Mouse (Mus musculus): ENCODE data around the gene Ppp1r11. TPM values are rescaled to one million over a fixed set of nuclear protein-coding genes. Genes with fewer than 3 reads are reported as not detected.
A peak's percentile ranks its signal among the peaks of the same experiment; 100 is the strongest.

Ppp1r11 gene
- polyA plus RNA-seq, 1 experiment from 2014 or later, result 153 TPM

DNA sequence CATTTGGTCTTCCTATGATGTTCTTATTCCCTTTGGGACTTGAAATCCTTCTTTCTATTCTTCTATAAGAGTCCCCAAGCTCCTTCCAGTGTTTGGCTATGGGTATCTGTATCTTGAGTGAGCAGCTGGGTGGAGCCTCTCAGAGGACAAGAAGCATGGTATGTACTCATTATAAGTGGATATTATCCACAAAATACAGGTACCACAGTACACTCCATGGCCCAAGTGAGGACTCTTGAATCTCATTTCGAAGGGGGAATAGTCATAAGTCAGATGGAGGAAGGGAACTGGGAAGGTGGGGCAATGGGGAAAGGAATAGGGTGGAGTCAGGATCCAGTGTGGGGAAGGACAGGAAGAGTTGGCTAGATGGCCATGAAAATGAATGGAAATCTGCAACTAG is 1.5 kb upstream of the Ppp1r11 start:
- no peak overlapping the region for H3K4me3 ChIP-seq
- 70% methylated on average over 1 of the region's 1 CpGs for WGBS
- no peak overlapping the region for H3K27ac ChIP-seq (replicated peaks)
- peaks cover 17% of the 10 kb centered on the region for H3K4me1 ChIP-seq
- H3K9me3 ChIP-seq, result no peaks in the 10 kb centered on the region
- peaks cover 13% of the 10 kb centered on the region for H3K27me3 ChIP-seq (replicated peaks; ENCODE audit: low read depth, poor library complexity, severe bottlenecking)
- DNase-seq (ENCODE audit: low spot score), result no peak
- H3K36me3 ChIP-seq (replicated peaks), result peaks cover 51% of the 10 kb centered on the region

DNA sequence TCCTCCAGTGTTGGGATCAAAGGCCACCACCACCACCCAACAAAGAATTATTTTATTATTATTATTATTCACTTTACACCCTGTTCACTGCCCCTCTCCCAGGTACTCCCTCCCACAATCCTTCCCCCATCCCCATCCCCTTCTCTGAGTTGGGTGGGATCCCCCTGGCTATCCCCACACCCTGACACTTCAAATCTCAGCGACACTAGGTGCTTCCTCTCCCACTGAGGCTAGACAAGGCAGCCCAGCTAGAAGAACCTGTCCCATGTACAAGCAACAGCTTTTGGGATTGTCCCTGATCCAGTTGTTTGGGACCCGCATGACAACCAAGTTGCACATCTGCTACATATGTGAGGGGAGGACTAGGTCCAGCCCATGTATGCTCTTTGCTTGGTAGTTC is 1.1 kb upstream of the Ppp1r11 start:
- peaks cover 51% of the 10 kb centered on the region for H3K36me3 ChIP-seq (replicated peaks)
- peaks cover 17% of the 10 kb centered on the region for H3K4me1 ChIP-seq
- no peak overlapping the region for H3K4me3 ChIP-seq
- no peaks in the 10 kb centered on the region for H3K9me3 ChIP-seq
- 81% methylated on average over 2 of the region's 2 CpGs for WGBS
- no peak for DNase-seq (ENCODE audit: low spot score)
- peaks cover 18% of the 10 kb centered on the region for H3K27me3 ChIP-seq (replicated peaks; ENCODE audit: low read depth, poor library complexity, severe bottlenecking)
- no peak overlapping the region for H3K27ac ChIP-seq (replicated peaks)

DNA sequence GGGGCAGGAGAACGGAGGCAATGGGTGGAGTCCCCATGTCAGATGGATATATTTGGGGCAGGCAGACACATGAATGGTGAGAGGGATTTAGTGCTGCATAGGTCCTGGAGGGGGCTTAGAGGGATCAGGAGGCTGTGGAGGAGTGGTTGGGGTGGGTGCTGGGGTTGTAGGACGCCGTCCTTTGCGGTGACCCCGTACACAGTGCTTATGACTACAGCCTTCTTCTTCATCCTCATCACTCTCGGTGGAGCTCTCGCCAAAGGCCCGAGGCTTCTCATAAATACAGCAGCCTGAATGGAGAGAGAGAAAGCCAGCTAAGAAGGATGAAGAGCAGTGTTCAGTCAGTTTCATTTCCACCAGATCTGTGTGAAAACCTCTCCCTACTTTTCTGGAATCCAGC is 2.3 kb downstream of the Ppp1r11 start:
- peaks cover 26% of the 10 kb centered on the region for H3K36me3 ChIP-seq (replicated peaks)
- DNase-seq (ENCODE audit: low spot score), result no peak
- peaks cover 51% of the 10 kb centered on the region for H3K27me3 ChIP-seq (replicated peaks; ENCODE audit: low read depth, poor library complexity, severe bottlenecking)
- peaks cover 29% of the 10 kb centered on the region for H3K4me1 ChIP-seq
- H3K9me3 ChIP-seq, result no peaks in the 10 kb centered on the region
- H3K27ac ChIP-seq (replicated peaks), result no peak overlapping the region
- H3K4me3 ChIP-seq, result no peak overlapping the region
- 91% methylated on average over 8 of the region's 8 CpGs for WGBS

DNA sequence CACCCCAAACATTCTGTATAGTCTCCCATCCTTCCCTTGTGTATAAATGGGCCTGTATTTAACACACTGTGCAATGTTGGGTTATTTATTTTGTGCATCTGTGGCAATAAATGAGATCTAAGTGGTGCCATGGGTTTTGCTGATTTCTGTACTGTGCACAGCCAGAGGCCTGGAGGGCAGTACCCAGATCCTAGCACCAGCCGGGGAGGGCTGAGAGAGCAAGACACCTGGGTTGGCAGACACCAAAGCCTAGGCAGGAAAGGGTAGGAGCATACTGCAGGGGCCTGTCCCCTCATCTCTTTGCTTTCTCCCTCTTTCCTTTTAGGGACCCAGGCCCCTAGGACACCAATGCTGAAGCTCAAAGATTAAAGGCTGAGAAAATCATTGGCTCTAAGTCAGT is 3.3 kb downstream of the Ppp1r11 start:
- 83% methylated on average over 1 of the region's 1 CpGs for WGBS
- DNase-seq (ENCODE audit: low spot score), result no peak
- H3K36me3 ChIP-seq (replicated peaks), result peaks cover 17% of the 10 kb centered on the region
- peaks cover 61% of the 10 kb centered on the region for H3K27me3 ChIP-seq (replicated peaks; ENCODE audit: low read depth, poor library complexity, severe bottlenecking)
- peaks cover 34% of the 10 kb centered on the region for H3K4me1 ChIP-seq
- H3K27ac ChIP-seq (replicated peaks), result no peak overlapping the region
- no peaks in the 10 kb centered on the region for H3K9me3 ChIP-seq
- no peak overlapping the region for H3K4me3 ChIP-seq

DNA sequence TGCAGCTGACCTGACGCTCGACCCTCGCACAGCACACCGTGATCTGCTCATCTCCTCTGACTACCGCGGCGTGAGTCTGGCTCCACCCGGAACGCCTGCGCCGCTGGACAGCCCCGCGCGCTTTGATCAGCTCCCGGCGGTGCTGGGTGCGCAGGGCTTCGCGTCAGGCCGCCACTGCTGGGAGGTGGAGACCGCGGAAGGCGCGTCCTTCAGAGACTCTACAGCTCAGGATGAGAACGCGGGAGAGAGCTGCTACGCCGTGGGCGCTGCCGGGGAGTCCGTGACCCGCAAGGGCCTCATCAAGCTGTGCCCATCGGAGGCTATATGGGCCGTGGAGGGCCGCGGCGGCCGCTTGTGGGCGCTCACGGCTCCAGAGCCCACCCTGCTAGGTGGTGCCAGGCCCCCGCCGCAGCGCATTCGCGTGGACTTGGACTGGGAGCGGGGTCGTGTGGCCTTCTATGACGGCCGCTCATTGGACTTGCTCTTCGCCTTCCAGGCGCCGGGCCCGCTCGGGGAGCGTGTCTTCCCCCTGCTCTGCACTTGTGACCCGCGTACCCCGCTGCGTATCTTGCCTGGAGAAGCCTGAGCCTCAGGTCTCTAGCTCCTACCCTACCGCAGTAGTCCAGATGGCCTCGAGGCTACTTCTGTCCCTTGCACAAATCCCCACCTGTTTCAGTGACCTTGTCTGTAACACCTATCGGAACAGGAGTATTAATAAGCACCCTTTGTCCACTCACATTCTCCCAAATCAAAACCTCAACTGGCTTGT is 4.3 kb downstream of the Ppp1r11 start:
- WGBS, result under 1% methylated on average over 62 of the region's 62 CpGs
- Histone ChIP-seq H3K27me3 (replicated peaks; ENCODE audit: low read depth, poor library complexity, severe bottlenecking) (peaks cover 72% of the 10 kb centered on the region), H3K4me1 (peaks cover 41% of the 10 kb centered on the region), H3K27ac (replicated peaks) (peak overlapping the region; percentile 78), H3K4me3 (peak overlapping the region; percentile 61), H3K9me3 (no peaks in the 10 kb centered on the region), H3K36me3 (replicated peaks) (peaks cover 14% of the 10 kb centered on the region)
- peak; percentile 76 for DNase-seq (ENCODE audit: low spot score)

DNA sequence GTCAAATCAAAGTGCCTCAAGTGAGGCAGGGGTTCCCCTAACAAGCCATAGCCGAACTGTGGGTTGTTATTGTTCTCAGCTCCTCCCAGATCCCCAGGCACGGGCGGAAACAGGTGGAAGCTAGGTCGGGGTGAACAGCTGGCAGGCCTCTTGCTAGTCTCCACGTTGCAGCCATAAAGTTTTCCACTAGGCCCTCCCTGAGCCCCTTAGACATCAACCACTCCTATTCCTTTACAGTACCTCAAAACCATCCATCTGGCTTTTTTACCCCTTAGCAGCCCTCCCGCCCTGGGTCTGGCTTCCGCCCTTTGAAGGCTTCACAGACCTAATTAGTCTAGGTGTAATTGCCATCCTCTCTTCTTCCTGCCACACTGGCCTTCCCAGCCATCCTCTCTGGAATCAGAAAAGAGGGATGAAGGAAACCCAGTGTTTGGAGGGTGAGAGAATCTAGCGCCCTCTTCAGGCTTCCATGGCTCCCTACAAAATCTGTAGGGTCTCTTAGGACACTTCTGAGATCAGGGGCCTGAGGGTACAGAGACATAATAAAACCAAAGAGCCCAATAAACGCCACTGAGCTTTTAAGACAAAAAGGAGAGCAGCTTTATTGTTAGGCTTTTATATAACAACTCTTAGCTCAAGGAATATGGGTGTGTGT is 7.3 kb downstream of the Ppp1r11 start:
- H3K9me3 ChIP-seq, result no peaks in the 10 kb centered on the region
- 18% methylated on average over 9 of the region's 9 CpGs for WGBS
- peak; percentile 21 for DNase-seq (ENCODE audit: low spot score)
- H3K36me3 ChIP-seq (replicated peaks), result peaks cover 11% of the 10 kb centered on the region
- H3K27me3 ChIP-seq (replicated peaks; ENCODE audit: low read depth, poor library complexity, severe bottlenecking), result peaks cover 94% of the 10 kb centered on the region
- H3K4me1 ChIP-seq, result peaks cover 31% of the 10 kb centered on the region
- H3K27ac ChIP-seq (replicated peaks), result no peak overlapping the region
- H3K4me3 ChIP-seq, result no peak overlapping the region

DNA sequence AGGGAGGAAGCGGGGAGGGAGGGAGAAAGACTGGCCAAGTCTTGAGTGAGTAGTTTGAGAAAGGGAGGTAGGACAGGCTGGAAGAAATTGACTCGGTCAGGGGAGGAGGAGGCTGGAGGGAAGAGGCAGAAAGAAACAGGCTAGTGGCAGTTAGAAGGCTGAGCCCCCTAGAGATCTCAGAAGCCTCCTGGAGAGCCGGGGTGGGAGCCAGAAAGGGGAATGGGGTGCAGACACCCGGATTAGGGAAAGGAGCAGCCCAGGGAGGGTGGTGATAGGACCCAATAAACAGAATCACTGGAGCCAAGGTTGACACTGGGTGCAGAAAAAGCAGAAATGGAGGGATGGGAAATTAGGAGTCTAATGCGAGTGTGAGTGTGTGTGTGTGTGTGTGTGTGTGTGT is 7.8 kb downstream of the Ppp1r11 start:
- 28% methylated on average over 5 of the region's 5 CpGs for WGBS
- H3K9me3 ChIP-seq, result no peaks in the 10 kb centered on the region
- no peak overlapping the region for H3K27ac ChIP-seq (replicated peaks)
- DNase-seq (ENCODE audit: low spot score), result peak; percentile 12
- H3K27me3 ChIP-seq (replicated peaks; ENCODE audit: low read depth, poor library complexity, severe bottlenecking), result peaks cover 88% of the 10 kb centered on the region
- peaks cover 31% of the 10 kb centered on the region for H3K4me1 ChIP-seq
- H3K36me3 ChIP-seq (replicated peaks), result peaks cover 5% of the 10 kb centered on the region
- H3K4me3 ChIP-seq, result peak overlapping the region; percentile 51; the same call in 1 of the 2 replicates

DNA sequence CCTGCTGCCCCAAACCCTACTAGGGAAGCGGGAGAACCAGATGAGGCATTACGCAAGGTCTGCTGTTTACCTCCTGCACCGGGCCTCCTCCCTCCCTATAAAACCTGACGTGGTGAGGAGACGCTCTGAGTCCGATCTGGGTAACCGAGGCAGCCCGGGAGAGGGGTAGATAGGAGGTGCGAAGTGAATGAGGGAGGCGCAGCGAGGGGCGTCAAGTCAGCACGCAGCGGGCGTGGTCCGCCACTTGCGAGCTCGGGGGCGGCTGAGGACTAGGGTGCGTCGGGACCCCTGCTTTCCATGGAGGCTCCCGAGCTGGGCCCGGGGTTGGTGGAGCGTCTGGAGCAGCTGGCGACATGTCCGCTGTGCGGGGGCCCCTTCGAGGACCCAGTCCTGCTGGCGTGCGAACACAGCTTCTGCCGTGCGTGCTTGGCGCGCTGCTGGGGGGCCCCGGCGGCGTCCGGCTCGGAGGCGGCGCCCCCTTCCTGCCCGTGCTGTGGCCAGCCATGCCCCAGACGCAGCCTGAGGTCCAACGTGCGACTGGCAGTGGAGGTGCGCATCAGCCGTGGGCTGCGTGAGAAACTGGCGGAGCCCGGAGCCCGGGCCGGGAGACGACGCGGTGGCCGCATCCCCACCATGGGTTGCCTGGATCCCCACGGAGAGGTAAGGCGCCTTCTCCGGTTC is 8.6 kb downstream of the Ppp1r11 start, which contains the start of gene Rnf39:
Rnf39 (plus strand) TSS at position 128 of the 681 bp plus-strand sequence.
- H3K27me3 ChIP-seq (replicated peaks; ENCODE audit: low read depth, poor library complexity, severe bottlenecking), result peaks cover 81% of the 10 kb centered on the region
- H3K36me3 ChIP-seq (replicated peaks), result no peaks in the 10 kb centered on the region
- peaks cover 31% of the 10 kb centered on the region for H3K4me1 ChIP-seq
- peak; percentile 47 for DNase-seq (ENCODE audit: low spot score)
- H3K9me3 ChIP-seq, result no peaks in the 10 kb centered on the region
- H3K27ac ChIP-seq (replicated peaks), result no peak within 1 kb of the TSS
- H3K4me3 ChIP-seq, result peak within 1 kb of the TSS; percentile 51
- 3% methylated on average over 59 of the region's 59 CpGs for WGBS

DNA sequence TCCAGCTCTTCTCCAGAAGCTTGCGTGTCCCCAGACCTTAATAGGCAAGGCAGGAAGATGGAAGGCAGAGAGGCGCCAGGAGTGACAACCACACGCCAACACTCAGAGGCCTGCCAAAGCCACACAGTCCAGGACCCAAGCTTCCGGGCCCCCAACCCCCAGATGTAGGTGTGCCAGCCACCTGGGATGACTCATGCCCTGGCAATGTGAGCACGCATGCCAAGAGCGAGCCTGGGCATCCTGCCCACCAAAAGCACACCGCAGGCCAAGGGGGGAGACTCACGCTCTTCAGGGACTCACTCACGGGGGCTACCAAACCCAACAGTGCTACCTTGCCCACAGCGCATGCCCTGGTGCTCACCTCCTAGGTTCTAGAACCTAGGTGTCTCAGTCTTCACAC is 9.2 kb downstream of the Ppp1r11 start:
- no peaks in the 10 kb centered on the region for H3K9me3 ChIP-seq
- no peaks in the 10 kb centered on the region for H3K36me3 ChIP-seq (replicated peaks)
- 63% methylated on average over 10 of the region's 10 CpGs for WGBS
- no peak overlapping the region for H3K27ac ChIP-seq (replicated peaks)
- H3K4me3 ChIP-seq, result peak overlapping the region; percentile 51
- H3K4me1 ChIP-seq, result peaks cover 25% of the 10 kb centered on the region
- H3K27me3 ChIP-seq (replicated peaks; ENCODE audit: low read depth, poor library complexity, severe bottlenecking), result peaks cover 75% of the 10 kb centered on the region
- no peak for DNase-seq (ENCODE audit: low spot score)

DNA sequence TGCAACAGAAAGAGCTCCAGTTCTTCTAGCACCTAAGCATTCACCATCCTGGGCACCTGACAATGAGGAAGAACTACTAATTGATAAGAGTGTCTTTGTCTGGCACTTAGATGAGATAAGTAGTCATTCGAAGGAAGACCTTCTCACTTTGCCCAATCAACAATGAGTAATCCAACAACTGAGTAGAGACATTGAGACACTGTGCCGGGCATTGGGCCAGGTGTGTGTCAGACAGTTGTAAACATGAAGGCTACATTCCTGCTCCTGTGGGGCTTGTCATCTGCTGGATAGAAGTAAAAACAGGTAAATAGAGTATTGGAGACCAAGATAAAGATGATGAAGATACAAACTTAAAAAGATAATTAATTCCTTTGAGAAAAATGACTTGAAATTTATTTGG is 13.5 kb downstream of the Ppp1r11 start:
- no peak overlapping the region for H3K4me3 ChIP-seq
- 89% methylated on average over 2 of the region's 2 CpGs for WGBS
- H3K27ac ChIP-seq (replicated peaks), result no peak overlapping the region
- no peak for DNase-seq (ENCODE audit: low spot score)
- peaks cover 6% of the 10 kb centered on the region for H3K4me1 ChIP-seq
- H3K36me3 ChIP-seq (replicated peaks), result no peaks in the 10 kb centered on the region
- H3K9me3 ChIP-seq, result no peaks in the 10 kb centered on the region
- peaks cover 32% of the 10 kb centered on the region for H3K27me3 ChIP-seq (replicated peaks; ENCODE audit: low read depth, poor library complexity, severe bottlenecking)

DNA sequence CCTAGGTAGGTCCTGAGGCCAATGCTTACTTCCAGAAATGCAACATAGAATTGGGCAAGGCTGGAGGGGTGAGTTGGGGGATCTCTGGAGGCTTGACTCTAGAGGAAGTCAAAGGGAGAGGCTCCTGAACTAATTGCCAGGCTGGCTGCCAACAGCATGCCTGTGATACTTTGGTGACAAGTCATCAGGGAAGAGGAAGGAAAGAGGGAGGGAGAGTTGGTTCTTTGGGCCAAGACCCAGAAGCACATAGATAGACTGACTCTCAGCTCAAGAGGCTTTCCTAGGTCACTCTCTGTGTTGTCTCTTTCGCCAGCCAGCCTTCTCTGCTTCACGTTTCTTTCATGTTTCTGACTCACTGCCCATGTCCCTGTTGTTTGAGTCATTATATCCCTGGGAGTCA is 19.7 kb downstream of the Ppp1r11 start:
- DNase-seq (ENCODE audit: low spot score), result no peak
- 82% methylated on average over 2 of the region's 2 CpGs for WGBS

DNA sequence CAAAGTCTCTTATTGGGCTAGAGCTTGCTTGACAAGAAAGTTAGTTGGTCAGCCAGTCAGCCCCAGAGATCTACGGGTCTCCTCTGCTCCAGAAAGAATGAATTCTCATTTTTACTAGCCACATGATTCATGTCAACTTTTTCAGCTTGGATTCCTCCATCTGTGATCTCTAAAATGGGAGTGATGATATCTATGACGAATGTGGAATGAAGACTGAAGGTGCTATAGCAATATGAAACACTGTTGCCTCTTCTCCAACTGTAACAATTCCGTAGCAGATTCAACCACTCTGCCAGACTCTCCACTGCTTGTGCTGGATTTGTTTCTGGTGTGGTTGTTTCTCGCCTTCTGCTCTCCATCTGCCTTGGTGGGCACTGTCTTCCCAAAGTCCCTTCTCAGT is 20.4 kb downstream of the Ppp1r11 start:
- Histone ChIP-seq H3K9me3 (no peaks in the 10 kb centered on the region), H3K4me1 (no peaks in the 10 kb centered on the region), H3K36me3 (replicated peaks) (no peaks in the 10 kb centered on the region), H3K4me3 (no peak overlapping the region), H3K27me3 (replicated peaks; ENCODE audit: low read depth, poor library complexity, severe bottlenecking) (no peaks in the 10 kb centered on the region), H3K27ac (replicated peaks) (no peak overlapping the region)
- DNase-seq (ENCODE audit: low spot score), result no peak
- 86% methylated on average over 4 of the region's 4 CpGs for WGBS

More for the DNA sequence above, 19.7 kb downstream of the Ppp1r11 start:
- Histone ChIP-seq H3K27ac (replicated peaks) (no peak overlapping the region), H3K27me3 (replicated peaks; ENCODE audit: low read depth, poor library complexity, severe bottlenecking) (no peaks in the 10 kb centered on the region; the same call in 1 of the 2 replicates), H3K4me3 (no peak overlapping the region), H3K4me1 (no peaks in the 10 kb centered on the region), H3K9me3 (no peaks in the 10 kb centered on the region), H3K36me3 (replicated peaks) (no peaks in the 10 kb centered on the region)

All from embryonic facial prominence, embryonic 10.5 days (tissue).